Mouse (Mus musculus): Measurements from ENCODE around the gene Rrnad1.

- no peak for TF ChIP-seq CTCF (IDR thresholded peaks at IDR 0.05; ENCODE audit: low read depth)
- no peak for TF ChIP-seq EP300 (IDR thresholded peaks at IDR 0.05; ENCODE audit: low read depth)
Measured at GRCm38 (mm10) chr3:87972203-87972664, 41.7 kb upstream of the Rrnad1 start.

Data from liver, embryonic 14.5 days (tissue).